19 mouse cellular contexts compared by ENCODE assay signal in the genomic region with DNA sequence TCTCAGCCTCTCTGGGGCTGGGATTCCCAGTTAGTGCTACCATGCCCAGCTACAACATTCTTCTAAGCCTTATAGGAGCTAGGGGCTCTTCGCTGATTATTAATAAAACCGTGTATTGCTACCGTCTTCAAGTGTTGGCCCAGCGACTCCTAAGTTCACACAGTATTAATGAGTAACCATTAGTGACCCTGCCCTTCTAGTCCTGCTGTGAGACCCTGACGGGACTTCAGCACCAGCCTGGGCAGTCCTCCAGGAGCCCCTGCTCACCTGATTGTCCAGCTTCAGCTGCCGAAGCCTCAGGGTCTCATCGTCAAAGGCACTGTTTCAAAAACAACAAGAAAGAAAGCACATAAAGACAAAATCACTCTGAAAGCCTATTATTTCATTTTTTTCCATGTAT. TPM values are rescaled to one million over a fixed set of nuclear protein-coding genes. Genes with fewer than 3 reads are reported as not detected.
"Had no signal": no experiment of that assay in that cellular context is flagged by ENCODE, and none has a peak within 500 bp of the region (broad histone marks: within the 10 kb centered on the region; RNA-seq: fewer than 3 reads in every experiment).

No protein-coding gene starts in this region.

- ATAC-seq: hindbrain, embryonic 16.5 days; inflammation-experienced regulatory T-cells, adult 6 months; intestine, postnatal 0 days; midbrain, embryonic 16.5 days had no signal

- H3K27ac ChIP-seq: layer of hippocampus, adult 2 months; liver, embryonic 14.5 days; midbrain, embryonic 12.5 days had no signal

- H3K4me2 ChIP-seq: limb, embryonic 12.5 days; midbrain, embryonic 12.5 days; neural tube, embryonic 13.5 days; stomach, embryonic 15.5 days had no signal

- H3K4me3 ChIP-seq: layer of hippocampus, adult 2 months; limb, embryonic 12.5 days; midbrain, embryonic 12.5 days; neural tube, embryonic 13.5 days; stomach, embryonic 15.5 days had no signal

- H3K9me3 ChIP-seq: limb, embryonic 12.5 days; midbrain, embryonic 12.5 days; neural tube, embryonic 13.5 days; stomach, embryonic 15.5 days had no signal

- H3K9ac ChIP-seq: limb, embryonic 12.5 days; liver, embryonic 14.5 days; midbrain, embryonic 12.5 days; neural tube, embryonic 13.5 days; stomach, embryonic 15.5 days had no signal

- H3K27me3 ChIP-seq: limb, embryonic 12.5 days; midbrain, embryonic 12.5 days; neural tube, embryonic 13.5 days; stomach, embryonic 15.5 days had no signal

- DNase-seq: lung, adult 18-20 months; right cerebral cortex, postnatal 4 days; spleen, adult 18-20 months; thymus, adult 2 months; thymus, postnatal 25 days had no signal

RNA-seq across cellular contexts. Expression of gene Foxm1, which starts 25.3 kb away (rescaled TPM):
- total RNA-seq: liver, adult 2 months had no signal

RNA-seq across cellular contexts. Expression of gene Tead4, which starts 36.8 kb away (rescaled TPM):
- total RNA-seq: megakaryocyte-erythroid progenitor cell, adult 5-6 weeks had no signal
- polyA plus RNA-seq: inflammation-experienced regulatory T-cells, adult 6 months had no signal

RNA-seq across cellular contexts. Expression of gene Tex52, which starts 37.8 kb away (rescaled TPM):
- total RNA-seq: layer of hippocampus, postnatal 10 days; liver, adult 2 months had no signal
- polyA plus RNA-seq: intestine, postnatal 0 days; liver, adult 2 months; urinary bladder, adult 2 months had no signal
